Mouse (Mus musculus): Measurements from ENCODE around the gene 3830417A13Rik. TPM values are rescaled to one million over a fixed set of nuclear protein-coding genes. Genes with fewer than 3 reads are reported as not detected.

3830417A13Rik gene
- 0.55 and 0.62 TPM in 2 replicates for polyA plus RNA-seq (2015; fragmentation: Nextera tagmentation; extraction: Ambion mirVana)

GRCm38 (mm10) chrX:64173248-64173647 is at the start of gene 3830417A13Rik:
3830417A13Rik (plus strand) TSS chrX:64173548.
- Histone ChIP-seq H3K4me3 (no peak within 1 kb of the TSS), H3K27me3 (no peaks in the 10 kb centered on the region), H3K4me1 (no peaks in the 10 kb centered on the region), H3K36me3 (no peaks in the 10 kb centered on the region), H3K27ac (no peak within 1 kb of the TSS), H3K9ac (no peak within 1 kb of the TSS), H3K4me2 (no peak within 1 kb of the TSS), H3K9me3 (no peaks in the 10 kb centered on the region)
- no peak for ATAC-seq (ENCODE audit: insufficient number of reproducible peaks, low FRiP score, low TSS enrichment, low read depth)
- WGBS, result 82% methylated on average over 11 of the region's 11 CpGs

GRCm38 (mm10) chrX:64152098-64152497 is 21.2 kb upstream of the 3830417A13Rik start, which contains the start of gene Gm6760:
Gm6760 (minus strand) TSS chrX:64152198.
- ATAC-seq (ENCODE audit: insufficient number of reproducible peaks, low FRiP score, low TSS enrichment, low read depth), result no peak
- Histone ChIP-seq H3K4me3 (no peak within 1 kb of the TSS), H3K27ac (no peak within 1 kb of the TSS), H3K4me1 (no peaks in the 10 kb centered on the region), H3K9ac (no peak within 1 kb of the TSS), H3K27me3 (no peaks in the 10 kb centered on the region), H3K4me2 (no peak within 1 kb of the TSS), H3K9me3 (no peaks in the 10 kb centered on the region), H3K36me3 (no peaks in the 10 kb centered on the region)
- 74% methylated on average over 2 of the region's 2 CpGs for WGBS

DNA sequence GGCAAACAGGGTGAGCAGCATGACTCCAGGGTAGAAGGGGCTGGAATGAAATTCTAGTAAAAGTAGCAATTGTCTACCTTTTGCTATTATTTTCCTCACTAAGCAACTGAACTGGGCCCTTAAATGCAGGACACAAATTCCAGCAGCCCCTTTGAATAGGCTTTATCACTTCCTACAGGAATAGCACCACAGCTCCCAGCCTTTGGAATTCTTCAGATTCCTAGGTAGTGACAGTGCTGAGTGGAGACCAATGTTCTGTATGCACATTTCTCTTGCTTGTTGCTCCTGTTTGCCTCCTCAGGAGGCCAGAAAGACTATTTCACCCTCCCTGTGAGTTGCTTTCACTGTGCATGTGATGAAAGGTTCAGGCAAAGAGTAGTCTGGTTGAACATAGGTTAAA is 7.9 kb downstream of the 3830417A13Rik start:
- H3K27me3 ChIP-seq, result no peaks in the 10 kb centered on the region
- no peak for ATAC-seq (ENCODE audit: insufficient number of reproducible peaks, low FRiP score, low TSS enrichment, low read depth)
- no peak overlapping the region for H3K9ac ChIP-seq
- H3K4me2 ChIP-seq, result no peak overlapping the region
- H3K27ac ChIP-seq, result no peak overlapping the region
- H3K9me3 ChIP-seq, result no peaks in the 10 kb centered on the region
- no peak overlapping the region for H3K4me3 ChIP-seq
- H3K4me1 ChIP-seq, result no peaks in the 10 kb centered on the region
- no peaks in the 10 kb centered on the region for H3K36me3 ChIP-seq

Other genes starting within 250 kb of the 3830417A13Rik start
- not detected in 2 replicates for gene Gm6760, start 21.4 kb upstream of the 3830417A13Rik start, polyA plus RNA-seq (2015; fragmentation: Nextera tagmentation; extraction: Ambion mirVana)
- gene Slitrk4, start 103.4 kb downstream of the 3830417A13Rik start, polyA plus RNA-seq (2015; fragmentation: Nextera tagmentation; extraction: Ambion mirVana), result 2.9 and 4.2 TPM in 2 replicates

Measured in limb, embryonic 15.5 days (tissue).